Mouse (Mus musculus) spleen, postnatal 10 days (tissue): ENCODE results near the gene Creg2.
A peak's percentile ranks its signal among the peaks of the same experiment; 100 is the strongest.
"Not testable (repeated sequence)": the region's sequence is repeated elsewhere in the genome, so short reads cannot be mapped to it uniquely, and the experiment has no call there.

ENCODE experiments used
- DNase-seq, 2 experiments: peaks; one replicate each; pipeline ENCODE4 v3.0.0; 2021 to 2022; ENCODE audit warnings: low spot score in 2 of 2

Creg2 gene

GRCm38 (mm10) chr1:39651241-39651548 lies at the start of gene Creg2:
Gene Creg2, minus strand, starts transcription at chr1:39651474.
- DNase-seq: no peak

GRCm38 (mm10) chr1:39700599-39701273 lies 49.5 kb upstream of the Creg2 start:
- DNase-seq: no peak

DNA sequence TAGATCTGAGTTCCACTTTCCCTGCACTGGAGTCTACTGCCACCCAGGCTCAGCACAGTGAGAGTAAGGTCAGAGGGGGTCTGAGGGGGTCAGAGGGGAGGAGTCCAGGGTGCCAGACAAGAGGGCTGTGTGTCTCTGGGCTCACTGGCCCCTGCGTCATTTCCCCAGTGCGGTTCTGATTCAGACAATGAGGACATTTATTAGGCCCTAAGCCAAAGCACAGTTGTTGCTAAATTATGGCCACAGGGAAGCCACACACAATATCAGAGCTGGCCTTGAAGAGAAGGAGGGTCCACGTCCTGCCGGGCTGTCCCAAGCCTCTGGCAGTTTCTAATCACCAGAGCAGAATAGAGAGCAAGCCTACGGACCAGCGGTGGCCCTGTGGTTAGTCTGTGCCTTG lies 47.2 kb upstream of the Creg2 start:
- no peak for DNase-seq

DNA sequence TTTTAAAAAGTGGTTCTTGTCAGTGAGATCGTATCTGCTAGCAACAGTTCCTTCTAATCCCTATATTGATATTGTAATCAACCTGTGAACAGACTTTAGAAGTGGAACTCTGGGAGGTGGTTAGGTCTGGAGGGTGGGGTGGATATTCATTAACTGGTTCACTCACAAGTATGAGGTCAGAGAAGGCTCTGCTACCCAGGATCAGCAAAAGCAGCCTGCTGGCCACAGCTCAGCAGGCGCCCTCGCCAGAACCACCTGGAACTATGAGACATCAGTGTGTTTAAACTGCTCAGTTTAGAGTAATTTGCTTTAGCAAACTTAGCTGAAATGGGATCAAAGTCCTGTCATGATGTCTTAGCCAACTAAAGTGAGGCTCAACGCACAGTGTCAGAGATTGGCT lies 43.9 kb upstream of the Creg2 start:
- DNase-seq: no peak

GRCm38 (mm10) chr1:39694756-39695155 lies 43.5 kb upstream of the Creg2 start:
- DNase-seq: no peak

DNA sequence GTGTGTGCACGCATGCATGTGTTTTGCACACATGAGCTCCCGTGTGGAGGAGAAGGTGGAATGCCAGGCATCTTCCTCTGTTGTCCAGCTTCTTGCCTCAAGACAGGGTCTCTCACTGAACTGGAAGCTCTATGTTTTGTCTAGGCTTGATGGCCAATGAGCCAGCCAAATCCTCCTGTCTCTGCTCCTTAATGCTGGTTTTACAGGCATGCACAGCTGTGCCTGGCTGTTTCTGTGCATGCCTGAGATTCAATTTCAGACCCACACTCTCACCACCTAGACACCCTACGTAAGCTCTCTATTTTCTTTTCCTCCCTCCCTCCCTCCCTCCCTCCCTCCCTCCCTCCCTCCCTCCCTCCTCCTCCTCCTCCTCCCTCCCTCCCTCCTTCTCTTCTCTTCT lies 40.7 kb upstream of the Creg2 start:
- no peak for DNase-seq

DNA sequence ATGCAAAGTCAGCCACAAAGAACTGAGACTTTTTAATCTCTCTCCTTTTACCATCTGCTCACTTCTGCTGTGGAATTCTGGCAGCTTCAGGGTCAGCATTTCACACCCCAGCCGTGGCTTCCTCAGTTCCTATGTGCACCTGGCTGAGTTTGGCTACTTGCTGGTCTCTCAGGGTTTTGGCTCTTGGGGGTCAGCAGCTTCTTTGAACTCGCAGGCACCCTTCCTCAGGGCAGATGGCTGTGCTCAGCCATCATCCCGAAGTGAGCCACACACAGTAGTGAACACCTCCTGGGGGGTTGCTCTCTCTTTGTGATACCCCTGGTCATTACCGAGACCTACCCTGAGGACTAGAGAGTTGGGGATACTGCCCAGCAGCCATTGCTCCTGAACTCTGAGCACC lies 39.8 kb upstream of the Creg2 start:
- DNase-seq: no peak

GRCm38 (mm10) chr1:39688573-39688972 lies 37.3 kb upstream of the Creg2 start:
- DNase-seq: no peak

GRCm38 (mm10) chr1:39687279-39687678 lies 36.0 kb upstream of the Creg2 start:
- DNase-seq: no peak

DNA sequence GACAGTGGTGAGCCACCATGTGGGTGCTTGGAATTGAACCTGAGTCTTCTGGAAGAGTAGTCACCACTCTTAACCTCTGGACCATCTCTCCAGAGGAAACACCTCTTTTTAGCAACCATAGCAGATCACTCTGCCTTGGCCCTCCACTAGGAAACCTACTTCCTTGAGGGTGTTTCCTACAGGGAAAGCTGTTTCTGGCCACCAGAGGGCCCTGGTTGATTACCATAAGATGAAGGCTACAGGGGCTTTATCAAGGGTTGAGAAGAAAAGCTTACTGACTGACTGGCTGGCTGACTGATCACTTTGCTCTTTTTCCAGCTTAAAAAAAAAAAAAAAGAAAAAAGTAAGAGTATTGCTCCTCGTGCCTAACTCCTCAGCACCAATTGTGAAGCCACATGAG lies 34.6 kb upstream of the Creg2 start:
- peak; percentile 22 to 73 for DNase-seq

DNA sequence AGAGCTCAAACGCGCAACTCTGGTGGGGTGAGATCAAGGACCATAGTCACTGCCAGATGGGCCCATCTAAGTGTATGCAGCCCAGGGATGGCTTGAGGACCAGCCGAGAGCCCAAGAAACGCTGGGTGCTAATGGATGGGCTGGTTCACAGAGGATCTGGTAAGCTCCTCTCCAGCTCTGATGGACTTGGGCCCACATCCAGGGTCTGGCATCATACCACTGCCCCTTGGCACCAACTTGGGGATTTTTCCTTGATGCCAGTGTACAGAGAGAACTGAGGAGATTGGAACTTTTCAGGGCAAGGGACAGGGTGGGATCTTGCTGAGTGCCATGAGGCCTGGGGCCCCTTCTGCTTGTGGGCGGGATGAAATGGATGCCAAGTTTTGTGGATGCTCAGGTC lies 30.4 kb upstream of the Creg2 start:
- DNase-seq: no peak

DNA sequence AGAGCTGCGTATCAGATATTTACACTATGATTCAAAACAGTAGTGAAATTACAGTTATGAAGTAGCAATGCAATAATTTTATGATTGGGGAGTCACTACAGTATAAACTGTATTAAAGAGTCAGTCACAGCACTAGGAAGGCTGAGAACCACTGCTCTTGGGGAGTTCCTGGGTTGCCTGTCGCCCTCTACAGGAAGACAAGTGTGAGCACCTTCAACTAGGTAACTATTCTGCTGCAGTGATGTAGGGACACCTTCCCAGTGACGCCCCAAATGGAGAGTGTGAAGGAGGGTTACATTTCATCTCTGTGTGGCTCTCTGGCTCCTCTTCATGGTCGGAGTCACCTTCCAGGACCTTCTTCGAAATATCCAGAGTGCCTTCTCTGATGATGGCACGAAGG lies 29.3 kb upstream of the Creg2 start:
- no peak for DNase-seq

DNA sequence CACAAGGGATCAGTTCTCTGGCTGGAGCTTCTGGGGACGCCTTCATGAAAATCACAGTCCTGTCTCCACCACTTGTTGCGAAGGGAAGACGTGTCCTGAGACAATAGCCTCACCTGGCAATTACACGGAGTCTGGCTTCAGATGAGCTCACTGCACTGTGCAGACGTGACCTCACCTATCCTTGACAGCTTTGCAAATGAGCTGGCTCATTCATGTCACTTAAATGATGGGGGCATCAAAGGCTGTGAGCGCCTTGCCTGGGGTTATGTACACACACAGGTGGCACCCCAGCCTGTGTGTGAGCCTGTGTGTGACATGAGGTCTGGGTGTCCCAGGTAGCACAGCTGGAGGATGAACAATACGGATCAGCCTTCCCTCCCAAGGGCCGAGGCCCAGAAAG lies 27.6 kb upstream of the Creg2 start:
- no peak for DNase-seq

- no peak for DNase-seq
Measured at GRCm38 (mm10) chr1:39676221-39676876, 25.1 kb upstream of the Creg2 start.

DNA sequence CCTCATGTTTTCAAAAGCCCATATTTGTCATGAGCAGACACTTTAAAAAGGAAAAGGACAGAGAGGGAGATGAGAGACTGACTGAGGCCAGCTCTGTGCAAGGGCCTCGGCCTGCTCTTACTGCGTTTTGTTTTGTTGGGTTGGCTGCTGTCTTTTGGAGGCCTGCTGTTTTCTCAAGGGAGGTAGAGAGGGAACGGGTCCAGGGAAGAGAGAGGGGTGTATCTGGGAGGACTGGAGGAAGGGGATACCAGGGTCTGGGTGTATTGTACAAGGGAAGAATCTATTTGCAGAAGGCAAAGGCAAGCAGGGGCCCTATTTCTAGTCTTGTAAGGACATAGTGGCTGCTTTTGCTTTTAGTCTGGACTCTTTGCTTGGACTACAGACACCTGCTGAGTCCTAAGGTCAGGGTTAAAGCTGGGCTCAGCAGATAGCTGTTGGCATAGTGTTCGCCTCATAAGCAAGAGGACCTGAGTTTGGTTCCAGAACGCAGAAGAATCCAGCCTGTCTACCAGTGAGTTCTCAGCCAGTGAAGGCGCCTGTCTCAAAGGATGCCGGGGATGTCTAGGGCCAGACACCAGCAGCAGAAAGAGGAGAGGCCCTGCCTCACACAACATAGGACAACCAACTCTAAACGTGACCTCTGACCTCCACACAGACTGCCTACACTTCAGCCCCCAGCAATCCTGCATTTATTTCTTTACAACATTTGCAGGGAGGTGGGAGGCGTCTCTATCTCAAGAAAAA lies 21.3 kb upstream of the Creg2 start:
- DNase-seq: no peak

DNA sequence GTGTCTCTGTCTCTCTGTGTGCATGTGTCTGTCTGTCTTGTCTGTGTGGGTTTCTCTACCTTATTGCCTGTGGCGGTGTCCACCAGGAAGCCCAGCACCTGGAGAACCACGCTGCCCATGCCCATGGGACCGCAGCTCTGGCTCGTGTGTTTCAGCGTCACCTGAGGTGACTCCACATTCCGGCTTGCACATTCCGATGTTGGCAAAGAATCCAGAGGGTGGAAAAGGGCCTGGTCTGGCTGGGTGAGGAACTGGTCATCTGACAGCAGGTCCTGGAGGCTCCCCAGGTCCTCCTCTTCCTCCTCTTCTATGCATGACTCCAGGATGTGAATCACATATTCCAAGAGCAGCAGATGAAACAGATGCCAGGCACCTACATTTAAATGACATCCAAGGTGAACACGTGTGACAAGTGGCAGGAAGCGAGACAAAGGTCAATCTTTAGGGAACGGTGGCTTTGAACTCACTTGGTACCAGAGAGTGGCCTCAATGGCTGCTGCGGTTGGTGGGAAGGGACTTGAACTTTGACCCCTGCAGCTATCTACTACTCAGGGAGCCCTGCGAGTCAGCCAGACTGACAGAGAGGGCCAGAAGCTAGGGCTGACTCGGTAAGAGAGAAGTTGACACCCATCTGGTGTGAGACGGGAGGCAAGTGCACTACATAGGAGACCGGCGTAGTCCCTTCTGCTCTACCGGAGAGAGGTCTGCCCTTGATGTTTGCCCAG lies 19.1 kb upstream of the Creg2 start:
- no peak for DNase-seq

DNA sequence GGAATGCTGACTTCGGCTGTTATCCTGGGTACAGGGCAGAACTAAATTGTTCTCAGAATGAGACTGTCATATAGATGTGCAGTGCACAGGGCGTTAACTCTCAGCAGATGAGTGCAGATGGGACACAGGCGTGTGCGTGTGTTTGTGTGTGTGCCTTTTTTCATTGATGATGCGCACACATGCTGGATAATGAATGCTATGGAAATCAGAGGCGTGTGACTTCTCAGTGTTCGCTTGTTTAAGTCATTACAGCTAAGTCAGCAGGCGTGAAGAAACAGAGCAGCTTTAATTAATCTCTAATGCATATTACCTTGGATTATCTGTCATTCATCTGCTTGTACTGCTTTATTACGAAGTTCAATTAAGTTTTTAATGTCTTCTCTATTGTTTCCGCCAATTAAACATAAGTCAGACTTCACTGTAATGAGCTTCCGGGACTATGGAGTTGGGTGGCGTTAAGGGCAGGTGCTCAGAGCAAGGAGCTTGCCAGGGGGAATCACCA lies 15.5 kb upstream of the Creg2 start:
- DNase-seq: no peak

GRCm38 (mm10) chr1:39664039-39664625 lies 12.9 kb upstream of the Creg2 start:
- DNase-seq: no peak

DNA sequence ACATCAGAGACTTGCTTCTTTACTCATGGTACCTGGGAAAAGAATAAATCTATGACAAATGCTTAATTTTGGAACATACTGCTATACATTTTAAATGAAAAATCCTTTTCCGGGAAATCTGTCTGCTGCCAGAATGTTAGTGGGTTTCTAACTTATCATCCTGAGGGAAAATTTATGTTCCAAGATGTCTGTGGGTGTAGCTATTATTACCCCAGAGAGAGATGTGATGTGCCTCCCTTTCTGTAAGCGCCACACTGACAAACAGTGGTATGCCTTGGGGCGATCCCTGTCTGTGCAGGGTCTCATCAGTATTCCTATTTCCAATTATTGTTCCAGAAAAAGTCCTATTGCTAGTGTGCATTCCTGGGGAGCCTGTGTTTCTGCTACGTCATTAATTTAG lies 11.8 kb upstream of the Creg2 start:
- DNase-seq: no peak

DNA sequence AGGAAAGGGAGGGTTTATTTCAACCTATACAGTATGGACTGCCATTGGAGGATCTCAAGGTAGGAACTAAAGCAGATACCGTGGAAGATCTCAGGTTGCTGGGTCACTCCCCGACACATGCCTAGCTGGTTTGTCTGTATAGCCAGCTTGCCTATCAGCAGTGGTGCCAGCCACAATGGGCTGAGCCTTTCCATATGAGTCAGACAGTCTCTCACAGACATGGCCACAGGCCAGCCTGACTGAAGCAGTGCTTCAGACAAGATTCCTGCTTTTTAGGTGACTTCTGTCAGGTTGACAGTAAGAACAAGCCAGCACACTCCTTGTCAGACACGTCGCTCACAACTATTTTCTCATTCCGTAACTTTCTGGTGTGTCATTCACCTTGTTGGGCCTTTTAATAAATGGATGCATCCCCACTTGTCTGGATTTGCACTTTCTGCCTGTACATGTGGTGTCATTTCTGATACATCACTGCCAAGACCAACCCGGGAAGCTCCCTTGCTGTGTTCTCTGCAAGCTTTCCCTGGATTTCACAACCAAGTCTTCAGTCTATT lies 5.8 kb upstream of the Creg2 start:
- DNase-seq: no peak

DNA sequence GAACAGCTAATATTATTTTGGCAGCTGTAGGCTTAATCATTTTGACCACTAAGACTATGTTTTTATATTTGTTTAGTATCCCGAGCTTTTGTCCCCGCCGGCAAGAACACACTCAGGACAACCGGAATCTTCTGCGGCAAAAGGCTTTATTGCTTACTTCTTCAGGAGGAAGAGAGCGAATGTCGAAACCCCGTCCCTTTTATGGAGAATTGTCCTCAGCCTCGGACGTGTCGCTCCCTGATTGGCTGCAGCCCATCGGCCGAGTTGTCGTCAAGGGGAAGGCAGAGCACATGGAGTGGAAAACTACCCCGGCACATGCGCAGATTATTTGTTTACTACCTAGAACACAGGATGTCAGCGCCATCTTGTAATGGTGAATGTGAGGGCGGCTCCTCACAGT lies 3.6 kb upstream of the Creg2 start:
- DNase-seq: not testable (repeated sequence)

- no peak for DNase-seq
Measured at GRCm38 (mm10) chr1:39653028-39653427, 1.8 kb upstream of the Creg2 start.
